Mouse (Mus musculus): ENCODE data around the gene Dhx33.

Gene Dhx33

DNA sequence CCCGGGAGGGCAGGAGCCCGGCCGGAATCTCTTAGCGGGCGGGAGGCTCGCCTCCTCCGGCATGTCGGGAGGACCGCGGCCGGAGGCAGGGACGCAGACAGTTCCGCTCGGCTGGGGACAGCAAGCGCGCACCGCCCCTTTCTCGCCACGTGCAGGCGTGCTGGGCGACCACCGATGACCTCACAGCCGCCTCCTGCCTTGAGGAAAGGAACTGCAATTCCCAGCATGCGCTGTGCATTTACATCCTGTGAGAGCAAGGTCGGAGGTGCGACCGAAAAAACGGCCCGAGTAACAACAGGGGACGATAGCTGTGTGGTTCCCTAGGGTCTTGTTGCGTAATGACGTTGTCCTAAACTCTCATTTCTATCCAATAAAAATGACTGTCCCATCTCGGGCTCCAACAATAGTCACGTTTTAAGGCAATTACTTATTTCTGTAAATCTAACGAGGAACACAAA lies at the start of gene Dhx33:
Gene Dhx33 (minus strand): TSS at position 122 of the 458 bp plus-strand sequence.
- peak; percentile 100 for DNase-seq (ENCODE audit: low spot score)

DNA sequence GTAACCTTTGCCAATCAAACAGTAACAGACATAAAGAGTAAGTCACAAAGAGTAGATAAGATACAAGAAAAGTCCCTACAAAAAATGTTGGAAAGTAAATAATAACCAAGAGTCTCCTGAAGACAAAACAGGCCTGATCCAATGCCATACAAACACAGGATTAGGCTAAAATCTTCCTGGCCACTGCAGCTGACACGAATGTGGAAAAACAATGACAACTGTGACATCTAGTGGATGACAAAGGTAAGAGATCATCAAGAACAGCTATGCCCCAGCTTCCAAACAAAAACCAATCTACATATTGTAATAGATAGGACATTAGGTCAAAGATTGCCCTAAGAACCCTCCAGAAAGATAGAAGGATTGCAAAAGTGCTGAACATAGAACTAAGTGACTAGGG lies 48.3 kb upstream of the Dhx33 start:
- peak; percentile 73 for DNase-seq (ENCODE audit: low spot score)

DNA sequence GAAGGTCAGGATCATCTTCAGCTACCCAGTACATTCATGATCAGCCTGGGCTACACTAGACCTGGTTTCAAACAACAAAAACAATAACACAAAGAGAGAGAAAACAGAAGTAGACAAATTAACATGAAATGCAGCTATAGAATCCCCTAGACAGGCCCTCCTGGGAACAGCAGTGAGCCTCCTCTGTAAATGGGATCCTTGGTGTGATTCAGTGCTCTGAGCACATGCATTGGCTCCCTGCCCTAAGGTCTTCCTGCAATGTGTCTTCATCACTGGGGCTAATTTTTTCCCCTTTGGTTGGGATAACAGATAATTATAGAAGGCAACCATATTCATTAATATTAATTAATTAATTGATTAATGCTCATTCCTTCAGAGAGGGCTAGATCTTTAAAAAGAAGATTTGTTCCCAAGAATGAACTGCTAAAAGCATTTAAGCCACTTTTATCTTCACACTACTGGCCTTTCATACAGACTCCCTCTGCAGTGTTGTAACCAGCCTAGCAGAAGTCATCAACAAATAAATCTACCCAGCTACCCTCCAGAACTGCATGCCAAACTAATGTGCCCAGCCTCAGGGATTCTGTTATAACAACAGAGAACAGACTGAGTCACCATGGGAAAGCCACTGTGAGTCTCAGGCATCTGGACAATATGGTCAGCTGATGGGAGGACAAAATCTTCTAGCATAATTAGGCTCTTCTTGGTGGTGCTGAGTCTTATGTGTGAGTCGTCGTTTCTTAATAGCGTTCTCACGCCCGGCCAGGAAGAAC lies 35.5 kb upstream of the Dhx33 start:
- DNase-seq (ENCODE audit: low spot score), result no peak

DNA sequence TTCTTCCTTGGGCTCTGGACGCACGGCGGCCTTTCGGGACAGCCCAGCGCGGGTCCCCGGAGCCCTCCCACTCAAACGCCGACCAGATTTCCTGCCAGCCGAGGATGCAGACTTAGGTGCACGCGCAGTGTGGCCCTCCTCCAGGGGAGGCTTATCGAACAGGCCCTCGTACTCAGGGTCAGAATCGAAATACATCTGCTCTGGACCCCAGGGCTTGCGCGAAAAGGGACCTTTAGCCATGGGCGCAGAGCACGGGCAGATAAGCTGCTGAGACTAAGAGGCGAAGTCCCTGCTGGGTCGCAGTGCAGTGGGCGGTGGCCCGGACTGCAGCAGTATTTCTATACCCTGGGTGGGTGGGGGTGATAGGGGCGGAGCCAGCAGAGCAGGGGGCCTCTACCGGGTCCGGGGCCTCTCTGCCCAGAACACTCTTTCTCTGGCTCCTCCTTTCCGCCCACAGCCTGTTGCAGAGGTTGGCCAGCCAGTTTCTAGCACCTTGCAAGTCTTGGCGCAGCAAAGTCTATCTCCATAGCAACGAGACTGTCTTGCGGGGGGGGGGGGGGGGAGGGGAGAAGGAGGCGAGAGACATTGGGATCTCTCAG lies 29.0 kb upstream of the Dhx33 start, which contains the start of gene 6330403K07Rik:
Gene 6330403K07Rik (minus strand): TSS at position 351 of the 599 bp plus-strand sequence.
- peak; percentile 85 for DNase-seq (ENCODE audit: low spot score)

DNA sequence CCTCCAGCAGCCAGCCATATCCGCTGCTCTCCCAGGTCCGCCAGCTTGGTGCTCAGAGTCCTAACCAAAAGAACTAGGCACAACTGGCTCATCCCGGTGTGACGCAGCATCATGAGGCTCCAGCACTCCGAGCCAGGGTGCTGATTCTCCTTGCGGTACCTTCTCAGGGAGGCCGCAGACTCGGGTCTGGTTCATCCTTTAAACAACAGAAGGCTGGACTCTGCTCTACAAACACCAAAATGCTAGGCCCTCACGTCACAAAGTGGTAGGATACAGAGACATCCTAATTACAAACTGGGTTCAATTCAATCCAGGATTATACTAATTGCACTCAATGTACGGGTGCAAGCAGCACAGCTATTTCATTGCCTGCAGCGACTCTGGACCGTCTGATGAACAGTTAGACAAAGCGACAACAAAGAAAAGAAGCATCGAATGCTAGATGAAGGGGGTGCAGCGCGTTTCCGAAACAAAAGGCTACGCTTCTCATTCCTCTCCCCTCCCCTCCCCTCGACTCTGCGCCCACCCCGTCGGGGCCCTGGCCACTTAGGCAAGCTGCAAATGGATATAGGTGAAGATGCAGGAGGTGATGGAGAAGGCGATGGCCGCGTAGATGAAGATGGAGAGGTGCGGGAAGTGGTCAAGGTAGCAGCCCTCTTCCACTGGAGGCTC lies 28.4 kb upstream of the Dhx33 start:
- DNase-seq (ENCODE audit: low spot score), result peak; percentile 47

DNA sequence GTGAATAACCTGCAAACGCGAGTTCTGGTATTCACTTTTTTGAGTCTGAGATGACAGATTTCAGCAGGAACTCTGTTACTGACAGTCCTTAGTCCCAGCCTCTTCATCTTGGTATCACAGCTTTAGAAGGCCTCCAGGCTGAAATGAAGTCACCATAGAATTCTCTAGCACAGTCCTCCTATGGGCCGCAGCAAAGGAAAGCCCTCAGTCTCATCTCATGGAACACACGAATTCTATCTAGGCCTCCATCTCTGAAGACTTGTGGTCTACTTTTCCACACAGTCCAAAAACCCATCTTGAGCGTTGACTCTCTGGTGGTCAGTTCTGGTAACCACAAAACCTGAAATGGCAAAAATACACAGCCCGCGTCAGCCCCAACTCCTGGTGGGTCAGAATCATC lies 27.8 kb upstream of the Dhx33 start:
- DNase-seq (ENCODE audit: low spot score), result no peak

DNA sequence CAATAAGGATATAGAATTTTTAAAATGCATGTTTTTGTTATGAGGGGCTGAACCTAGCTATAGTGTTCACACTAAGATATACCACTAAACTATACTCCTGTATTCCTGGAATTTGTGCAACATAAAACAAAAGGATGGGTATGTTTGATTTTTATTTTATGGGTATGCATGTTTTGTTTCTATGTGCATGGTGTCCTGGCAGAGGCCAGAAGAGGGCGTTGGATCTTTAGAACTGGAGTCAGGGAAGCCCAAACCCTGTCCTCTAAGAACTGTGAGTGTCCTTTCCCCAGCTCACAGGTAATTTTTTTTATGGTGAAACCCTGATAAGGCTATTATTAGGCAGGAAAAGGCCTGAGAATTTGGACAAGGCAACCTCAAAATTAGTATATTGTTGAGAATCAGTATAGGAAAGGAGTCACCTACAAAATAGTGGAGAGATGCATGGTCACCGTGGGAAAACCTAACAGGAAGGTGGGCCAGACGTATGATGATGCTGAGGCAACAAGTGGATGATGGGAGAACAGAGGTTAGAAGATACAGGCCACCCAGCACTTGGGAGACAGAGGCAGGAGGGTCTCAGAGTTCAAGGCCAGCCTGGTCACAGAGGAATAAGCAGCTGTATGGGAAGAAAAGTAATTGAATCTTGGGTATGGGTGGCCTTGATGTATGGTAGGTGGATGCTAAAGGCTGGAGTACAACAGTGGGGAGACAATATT lies 25.3 kb upstream of the Dhx33 start:
- no peak for DNase-seq (ENCODE audit: low spot score)

DNA sequence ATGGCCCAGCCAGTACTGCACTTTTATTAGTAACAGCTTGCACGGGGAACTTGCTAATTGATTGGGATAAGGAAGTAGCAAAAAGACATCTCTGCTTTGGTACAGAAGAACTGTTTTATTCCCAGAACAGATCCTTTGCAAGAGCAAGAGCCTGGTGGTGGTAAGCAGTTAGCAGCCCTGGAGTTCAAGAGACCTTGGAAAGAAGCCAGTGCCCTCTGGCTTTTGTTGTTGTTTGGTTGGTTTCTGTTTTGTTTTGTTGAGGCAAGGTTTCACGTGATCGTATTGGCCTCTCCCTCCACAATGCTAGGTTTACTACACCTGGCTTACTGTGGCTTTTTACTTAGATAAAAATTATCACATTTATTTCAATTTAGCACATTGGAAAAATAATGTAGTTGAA lies 24.0 kb upstream of the Dhx33 start:
- no peak for DNase-seq (ENCODE audit: low spot score)

DNA sequence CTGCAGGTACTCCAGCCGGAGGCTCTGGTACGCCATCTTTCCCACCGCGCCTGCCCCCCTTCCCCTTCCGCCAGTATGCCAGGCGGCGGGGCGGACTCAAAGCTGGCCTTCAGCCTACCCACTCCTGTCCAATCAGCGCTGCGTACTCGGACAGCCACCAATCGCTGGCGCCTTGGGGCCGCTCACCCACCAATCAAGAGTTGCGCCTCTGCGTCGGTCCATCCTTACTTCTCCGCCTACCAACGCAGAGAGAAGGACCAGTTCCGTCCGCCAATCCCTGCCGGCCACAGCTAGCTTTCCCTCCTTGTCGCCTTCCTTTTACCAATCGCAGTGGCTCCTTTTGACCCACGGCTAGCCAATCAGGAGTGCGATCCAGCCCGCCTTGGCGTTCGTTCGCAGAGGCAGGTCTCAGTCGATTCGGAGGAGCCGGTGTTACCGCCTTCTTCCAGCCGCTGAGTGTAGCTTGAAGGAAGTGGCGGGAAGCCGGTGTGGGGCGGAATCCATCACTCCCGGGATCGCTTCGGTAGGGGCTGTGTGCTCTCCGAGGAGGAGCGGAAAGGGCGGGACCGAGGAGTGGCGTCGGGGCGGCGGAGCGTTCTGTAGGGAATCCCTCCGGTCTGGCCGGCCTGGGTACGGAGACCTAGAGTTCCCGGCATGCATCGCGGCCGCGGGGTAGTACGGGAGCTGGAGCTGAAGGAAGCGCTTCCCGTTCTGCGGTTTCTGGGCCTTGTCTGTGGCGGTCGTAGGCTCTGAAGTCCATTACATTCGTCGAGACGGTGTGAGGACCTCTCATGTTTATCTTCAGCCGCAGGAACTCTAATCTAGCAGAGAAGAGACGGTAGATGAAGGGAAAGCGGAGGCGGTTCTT lies 15.2 kb upstream of the Dhx33 start, which contains the start of the genes Mis12 and Derl2:
Gene Mis12 (plus strand): TSS at position 411 of the 868 bp plus-strand sequence.
Gene Derl2 (minus strand): TSS at position 641 of the 868 bp plus-strand sequence.
- DNase-seq (ENCODE audit: low spot score), result peak; percentile 99

DNA sequence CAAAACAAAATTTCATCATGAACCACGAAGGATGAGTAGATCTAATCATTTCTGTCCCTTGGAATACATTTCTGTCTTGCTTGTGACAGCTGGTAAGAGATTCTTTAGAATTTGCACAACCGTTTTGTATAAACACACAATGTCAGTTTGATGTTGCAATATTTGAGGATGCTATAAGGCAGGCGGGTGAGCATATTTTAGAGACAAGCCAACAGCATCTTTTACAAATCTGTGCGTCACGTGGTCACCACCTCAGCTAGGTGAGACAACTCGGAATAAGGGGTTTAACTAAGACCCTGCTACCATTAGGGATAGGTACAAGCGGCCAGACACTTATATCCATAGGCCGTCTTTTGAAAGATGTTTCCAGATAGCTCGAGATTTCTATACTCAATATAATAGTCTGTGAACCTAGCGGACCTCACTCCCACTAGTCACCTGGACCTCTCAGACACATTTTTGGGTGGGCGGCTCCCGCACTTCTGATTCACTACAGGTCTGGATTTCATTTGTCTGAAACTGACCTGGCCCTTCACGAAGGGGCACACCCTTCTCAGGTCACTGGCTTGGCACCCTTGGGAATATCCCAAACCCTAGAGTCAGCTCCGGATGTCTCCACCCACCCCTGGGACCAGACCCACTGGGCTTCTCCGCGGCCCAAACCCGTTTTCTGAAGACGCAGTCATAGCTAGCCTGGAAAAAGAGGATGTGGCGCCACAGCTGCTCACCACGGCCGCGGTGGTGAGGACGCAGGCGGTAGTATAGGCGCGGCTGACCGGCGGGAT lies 14.4 kb upstream of the Dhx33 start:
- DNase-seq (ENCODE audit: low spot score), result no peak

DNA sequence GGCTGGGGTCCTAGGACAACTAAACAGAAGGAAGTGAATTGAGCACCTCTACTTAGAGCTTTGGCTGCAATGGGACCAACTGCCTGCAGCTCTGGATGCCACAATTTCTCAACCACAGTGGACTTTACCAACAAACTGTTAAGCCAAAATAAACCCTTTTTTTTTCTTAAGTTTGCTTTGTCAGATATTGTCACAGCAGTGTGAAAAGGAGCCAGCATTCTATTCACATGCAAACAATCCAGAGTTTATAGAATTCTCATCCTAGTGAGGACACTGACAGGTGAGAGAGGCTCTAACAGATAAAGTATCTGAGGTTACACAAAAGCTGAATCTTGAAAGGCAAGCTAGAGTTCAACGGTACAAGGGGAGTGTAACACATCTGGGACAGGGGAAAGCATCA lies 12.8 kb upstream of the Dhx33 start:
- DNase-seq (ENCODE audit: low spot score), result no peak

DNA sequence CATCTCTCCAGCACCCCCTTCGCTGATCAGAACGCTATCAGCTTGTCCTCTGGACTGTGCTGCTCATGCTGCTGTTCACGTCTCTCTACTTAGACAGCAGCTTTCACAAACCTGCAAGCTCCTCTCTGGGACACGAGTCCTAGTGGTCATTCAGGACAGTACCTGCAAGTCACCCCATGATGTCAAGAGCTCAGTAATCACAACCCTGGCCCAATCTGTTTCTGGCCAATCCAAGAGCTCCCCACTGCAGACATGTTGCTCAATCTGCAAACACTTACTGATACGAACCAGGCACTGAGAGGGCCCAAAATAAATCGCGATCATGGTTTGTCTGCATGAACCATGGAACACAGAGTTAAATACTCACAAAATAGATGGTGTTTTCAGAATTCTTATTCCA lies 8.5 kb upstream of the Dhx33 start:
- DNase-seq (ENCODE audit: low spot score), result no peak

DNA sequence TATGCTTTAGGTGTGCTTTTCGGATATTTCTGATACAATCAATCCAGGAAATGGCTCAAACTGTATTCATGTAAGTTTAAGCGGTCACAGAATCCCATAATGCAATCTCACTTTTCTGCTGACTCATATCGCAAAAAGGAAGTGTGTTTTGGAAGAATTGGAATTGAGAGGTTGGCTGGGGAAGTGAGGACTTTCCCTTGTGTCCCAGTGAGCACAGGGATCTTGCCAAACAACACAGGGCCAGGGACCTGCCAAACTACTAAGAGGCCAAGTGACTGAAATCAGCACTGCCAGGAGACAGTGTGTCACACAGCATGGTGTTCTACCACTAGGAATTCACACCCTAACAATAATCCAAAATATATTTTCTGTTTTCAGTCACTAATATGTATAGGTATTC lies 4.1 kb upstream of the Dhx33 start:
- no peak for DNase-seq (ENCODE audit: low spot score)

DNA sequence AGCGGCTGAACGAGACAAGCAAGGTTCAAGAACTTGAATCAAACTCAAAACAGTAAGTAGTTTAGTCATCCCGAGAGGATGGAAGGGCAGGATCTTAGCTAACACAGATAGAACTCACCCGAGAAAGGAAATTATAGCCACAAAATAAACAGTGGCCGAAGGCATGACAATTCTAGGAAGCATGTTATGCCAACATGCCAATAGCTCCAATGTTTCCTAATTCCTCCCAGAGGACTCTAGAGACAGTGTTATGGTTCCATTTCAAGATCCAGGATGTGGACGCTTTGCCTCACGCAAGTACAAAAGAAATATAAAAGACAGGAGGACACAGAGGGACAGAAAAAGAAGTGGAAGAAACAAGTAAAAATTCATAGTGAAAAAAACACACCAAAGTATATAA lies 3.6 kb upstream of the Dhx33 start:
- DNase-seq (ENCODE audit: low spot score), result no peak

DNA sequence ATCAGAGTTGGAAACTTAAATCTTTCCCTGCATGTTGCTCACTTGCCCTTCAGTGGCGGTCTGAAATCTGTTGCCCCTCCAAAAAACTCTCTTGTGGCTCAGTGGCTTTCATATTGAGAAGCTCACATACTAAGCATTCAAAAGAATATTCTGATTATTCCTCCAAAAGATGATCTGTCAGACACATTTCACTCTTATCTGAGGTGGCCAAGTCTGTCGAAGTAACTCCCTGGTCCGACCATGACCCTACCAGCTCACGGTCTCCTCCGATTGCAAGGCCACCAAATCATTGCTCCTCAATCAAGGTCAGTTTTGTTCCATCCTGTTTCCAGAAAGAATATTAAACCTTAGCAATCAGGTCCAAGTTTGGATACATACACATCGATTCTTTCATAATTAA lies 2.8 kb upstream of the Dhx33 start:
- no peak for DNase-seq (ENCODE audit: low spot score)

DNA sequence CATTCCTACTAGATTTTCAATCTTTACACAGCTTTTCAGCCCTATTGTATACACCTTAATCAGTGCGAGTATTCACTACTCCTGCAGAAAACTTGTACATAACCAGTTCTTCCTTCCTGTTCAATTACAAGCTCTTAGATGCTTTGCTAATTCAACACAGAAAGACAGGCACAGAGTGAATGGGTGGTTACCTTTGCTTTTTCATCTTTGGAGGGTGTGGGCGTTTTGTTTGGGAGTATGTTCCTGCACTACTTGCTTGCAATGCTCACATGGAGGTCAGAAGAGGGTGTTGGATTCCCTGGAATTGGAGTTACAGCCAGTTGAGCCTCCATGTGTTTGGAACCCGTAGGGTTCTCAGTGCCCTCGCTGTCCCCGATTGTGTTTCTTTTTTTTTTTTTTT lies 809 bp upstream of the Dhx33 start:
- DNase-seq (ENCODE audit: low spot score), result no peak

DNA sequence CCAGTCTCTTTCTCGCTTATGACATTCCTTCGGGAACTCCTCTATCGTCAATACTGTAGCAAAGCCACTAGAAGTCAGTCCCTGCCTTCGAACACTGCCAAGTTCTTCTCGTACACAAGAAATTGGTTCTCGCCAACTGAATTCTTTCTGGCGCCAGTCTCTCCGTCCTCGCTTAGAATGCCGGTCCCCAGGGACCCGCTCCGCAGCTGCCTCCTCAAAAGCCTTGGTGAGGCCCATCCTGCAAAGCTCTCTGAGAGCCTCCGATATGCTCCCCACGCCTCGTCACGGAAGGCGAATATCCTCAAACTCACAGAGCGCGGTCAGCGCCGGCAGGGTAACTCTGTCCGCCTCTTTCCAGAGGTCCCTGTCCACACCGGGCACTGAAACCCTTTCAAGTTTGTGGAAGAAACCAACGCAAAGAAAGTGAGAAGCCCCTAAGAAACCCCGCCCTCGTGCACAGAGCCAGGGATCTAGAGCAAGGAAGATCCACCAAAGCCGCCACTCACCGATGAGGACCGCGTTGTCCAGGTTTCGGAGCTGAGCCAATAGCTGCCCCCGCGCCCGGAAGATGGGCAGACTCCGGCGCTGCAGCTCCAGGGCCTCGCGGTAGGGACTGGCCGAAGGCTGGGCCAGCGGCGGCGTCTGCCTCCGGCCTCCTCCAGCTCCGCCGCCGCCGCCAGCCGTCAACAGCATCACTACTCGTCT lies 474 bp downstream of the Dhx33 start:
- peak; percentile 65 for DNase-seq (ENCODE audit: low spot score)

DNA sequence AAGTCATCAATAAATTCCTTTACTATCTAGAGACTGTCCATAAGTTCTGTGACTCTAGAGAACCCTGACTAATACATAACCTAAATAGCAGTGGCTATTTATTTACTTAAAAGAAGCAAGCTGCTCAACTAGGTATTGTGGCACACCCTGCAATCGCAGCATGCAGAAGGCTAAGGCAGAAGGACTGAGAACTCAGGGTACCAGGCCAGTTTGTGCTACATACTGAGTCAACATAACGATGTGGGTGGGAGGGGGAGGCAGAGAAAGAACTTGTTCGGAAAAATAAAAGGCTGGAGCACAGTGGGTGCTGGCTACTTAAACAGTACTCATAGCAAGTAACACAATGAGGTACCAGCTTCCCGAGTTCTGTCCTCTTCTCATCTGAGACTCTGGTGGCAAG lies 3.1 kb downstream of the Dhx33 start:
- DNase-seq (ENCODE audit: low spot score), result no peak

DNA sequence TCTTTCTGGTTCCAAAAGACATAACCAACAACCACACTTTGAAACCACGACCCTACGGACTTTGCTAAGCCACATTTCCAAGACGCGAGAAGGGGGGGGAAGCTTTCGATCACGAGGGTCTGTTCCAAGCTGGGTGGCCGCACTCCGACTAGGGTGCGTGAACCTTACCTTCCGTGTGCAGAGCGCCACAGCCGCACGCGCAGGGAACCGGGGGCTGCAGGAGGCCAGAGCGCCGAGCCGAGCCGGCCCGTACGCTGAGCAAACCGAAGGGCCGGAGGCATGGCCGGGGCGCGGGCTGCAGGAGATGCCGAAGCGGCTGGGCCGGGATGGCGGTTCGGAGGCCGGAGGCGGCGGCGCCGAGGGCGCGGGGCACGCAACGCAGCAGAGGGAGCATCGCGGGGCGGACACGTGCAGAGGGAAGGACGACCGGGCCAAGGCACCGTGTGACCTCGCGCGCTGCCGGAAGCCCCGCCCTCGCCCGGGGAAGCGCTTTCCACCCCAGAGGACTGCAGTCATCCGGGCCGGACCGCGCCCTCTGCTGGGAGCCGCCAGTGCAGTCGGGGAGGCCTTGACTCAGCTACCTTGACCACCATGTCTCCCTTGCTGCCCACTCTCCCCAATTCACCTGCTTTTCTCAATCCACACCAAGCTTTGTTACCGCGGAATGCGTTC lies 21.5 kb downstream of the Dhx33 start, which contains the start of gene C1qbp:
Gene C1qbp (minus strand): TSS at position 470 of the 672 bp plus-strand sequence.
- peak; percentile 94 for DNase-seq (ENCODE audit: low spot score)
